Mouse (Mus musculus): Measurements from ENCODE around the gene D17Wsu92e.

- TF ChIP-seq CTCF (IDR thresholded peaks at IDR 0.05; ENCODE audit: low read depth) (no peak), EP300 (IDR thresholded peaks at IDR 0.05; ENCODE audit: low read depth) (no peak)
Observed at GRCm38 (mm10) chr17:27724327-27724726, 96.1 kb downstream of the D17Wsu92e start.
